Mouse (Mus musculus) left cerebral cortex, adult 8-10 months (tissue): ENCODE measurements at regions not wholly inside any gene's neighbourhood (a gene's known extent, or its start where the extent isn't known, plus 50 kb on each side); places are given as distances from the start of the nearest gene placed in this dataset.
A peak's percentile ranks its signal among the peaks of the same experiment; 100 is the strongest.

Source experiments
- DNase-seq, 2 experiments: peaks; one replicate each; pipeline ENCODE4 v3.0.0; 2022; ENCODE audit warnings: low spot score in 2 of 2

DNA sequence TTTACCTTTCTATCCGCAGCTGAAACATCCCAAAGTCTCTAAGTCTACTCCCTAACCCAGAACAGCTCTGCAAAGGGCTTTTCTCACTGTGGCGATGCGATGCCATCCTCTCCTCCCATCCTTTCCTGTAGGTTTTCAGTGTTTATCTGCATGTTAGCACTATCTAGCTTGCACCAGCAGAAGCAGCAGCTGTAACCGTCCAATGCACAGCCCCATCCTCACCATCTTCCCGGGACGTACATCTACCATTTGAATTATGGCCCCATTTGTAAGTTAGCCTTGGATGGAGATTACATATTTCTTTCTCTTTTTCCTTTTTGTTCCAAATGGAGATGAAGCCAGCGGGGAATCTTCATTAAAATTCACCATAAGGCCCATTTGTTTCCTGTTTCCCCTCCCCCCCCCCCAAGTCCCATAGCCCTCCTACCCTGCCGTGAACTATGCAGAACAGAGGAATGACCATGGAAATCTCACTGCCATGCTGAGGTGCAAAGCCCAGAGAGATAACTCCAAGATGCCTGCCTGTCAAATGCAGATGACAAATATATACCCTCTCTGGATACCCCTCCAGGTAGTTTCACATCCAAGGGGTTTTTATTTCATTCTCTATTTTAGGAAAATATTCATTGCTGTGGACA, 525.5 kb upstream of the Id4 start:
- no peak for DNase-seq

DNA sequence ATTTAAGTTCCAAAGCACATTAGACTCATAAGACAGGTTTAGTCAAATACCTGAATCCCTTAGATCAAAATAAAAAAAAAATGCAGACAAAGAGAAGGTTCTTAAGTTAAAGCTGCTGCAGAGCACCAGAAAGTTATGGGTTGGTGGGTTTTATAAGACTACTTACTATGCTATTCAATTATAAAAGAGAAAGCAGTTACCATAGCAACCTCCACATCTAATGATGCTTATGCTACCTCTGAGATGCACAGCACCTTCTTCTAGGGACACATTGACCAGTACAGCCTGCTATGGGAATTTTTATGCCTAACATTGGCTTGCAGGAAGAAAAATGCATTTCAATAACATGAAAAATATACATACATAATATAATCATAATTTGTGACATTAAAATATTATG, 512.1 kb upstream of the Id4 start:
- no peak for DNase-seq

DNA sequence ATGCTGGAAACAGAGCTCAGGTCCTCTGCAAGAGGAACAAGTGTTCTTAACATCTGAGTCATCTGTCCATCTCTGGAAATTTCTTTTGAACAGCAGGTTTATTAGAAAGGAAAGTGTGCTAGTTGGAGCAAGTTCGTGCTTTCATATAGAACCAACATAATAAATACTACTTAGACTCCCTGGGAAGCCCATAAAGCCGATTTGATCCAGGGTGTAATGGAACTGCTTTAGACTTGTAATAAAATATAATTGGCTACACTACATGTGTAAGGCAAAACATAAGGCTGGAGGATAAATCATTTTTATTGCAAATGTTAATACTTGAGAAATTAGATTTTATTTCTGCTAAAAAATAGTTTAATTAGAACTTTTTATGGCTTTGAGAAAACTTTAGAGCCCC, 510.0 kb upstream of the Id4 start:
- DNase-seq, result no peak

DNA sequence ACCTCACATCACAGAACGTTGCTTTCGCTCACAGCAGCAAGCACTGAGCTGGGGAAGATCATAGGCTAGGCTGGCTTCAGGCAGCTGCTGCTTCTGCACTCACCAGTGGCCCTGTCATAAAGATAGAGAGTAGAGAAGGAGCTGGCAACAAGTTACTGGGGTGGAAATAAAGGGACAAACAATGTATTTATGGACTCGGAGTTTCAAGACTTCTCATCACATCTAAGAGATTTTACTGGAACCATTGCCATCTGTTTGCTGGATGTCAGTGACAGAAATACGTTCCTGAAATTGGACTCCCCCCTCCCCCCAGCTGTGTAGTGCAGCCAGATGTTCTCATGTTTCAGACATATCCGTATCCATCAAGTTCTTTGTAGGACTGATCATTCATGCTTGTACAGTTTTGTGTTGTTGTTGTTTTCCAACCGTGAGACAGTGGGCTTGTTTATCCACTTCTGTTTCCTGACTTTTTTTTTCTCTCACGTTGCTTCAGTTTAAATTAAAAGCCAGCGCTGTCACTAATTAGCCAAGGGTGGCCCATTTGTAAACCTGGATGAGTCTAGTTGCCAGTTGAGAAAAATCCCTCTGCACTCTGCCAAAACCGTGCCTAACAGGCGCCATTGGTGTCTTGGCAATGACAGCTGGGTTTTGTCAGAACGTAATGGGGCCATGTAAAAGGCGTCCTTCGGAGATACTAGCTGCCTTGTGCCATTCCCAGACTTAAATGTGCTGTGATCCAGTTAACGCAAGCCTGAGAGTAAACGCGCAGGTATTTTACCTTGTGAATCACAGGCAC, 496.0 kb upstream of the Id4 start:
- DNase-seq, result no peak

DNA sequence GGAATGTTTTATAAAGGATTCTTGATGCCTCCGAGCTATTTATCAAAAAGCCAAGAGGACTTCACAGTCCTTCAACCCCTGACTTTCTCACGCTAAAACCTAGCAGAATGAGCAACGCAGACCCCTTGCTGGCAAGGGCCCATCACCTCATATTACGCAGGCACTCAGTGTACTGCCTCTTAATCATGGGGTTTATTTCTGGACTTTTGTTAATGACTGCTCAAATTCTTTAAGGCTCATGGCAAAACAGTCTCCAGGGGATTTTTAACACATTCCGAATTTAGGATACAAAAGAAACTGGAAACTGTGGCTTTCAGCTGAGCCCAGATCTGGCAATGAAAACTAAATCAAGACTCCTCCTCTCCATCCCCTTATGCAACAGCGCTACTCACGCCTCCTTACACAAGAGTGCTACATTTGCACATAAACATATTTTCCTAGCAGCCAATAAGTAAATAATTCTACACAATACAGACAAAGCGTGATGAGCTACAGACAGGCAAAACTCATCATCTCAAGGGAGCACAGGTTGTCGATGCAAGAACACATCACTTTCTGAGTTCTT, 492.0 kb upstream of the Id4 start:
- no peak for DNase-seq

DNA sequence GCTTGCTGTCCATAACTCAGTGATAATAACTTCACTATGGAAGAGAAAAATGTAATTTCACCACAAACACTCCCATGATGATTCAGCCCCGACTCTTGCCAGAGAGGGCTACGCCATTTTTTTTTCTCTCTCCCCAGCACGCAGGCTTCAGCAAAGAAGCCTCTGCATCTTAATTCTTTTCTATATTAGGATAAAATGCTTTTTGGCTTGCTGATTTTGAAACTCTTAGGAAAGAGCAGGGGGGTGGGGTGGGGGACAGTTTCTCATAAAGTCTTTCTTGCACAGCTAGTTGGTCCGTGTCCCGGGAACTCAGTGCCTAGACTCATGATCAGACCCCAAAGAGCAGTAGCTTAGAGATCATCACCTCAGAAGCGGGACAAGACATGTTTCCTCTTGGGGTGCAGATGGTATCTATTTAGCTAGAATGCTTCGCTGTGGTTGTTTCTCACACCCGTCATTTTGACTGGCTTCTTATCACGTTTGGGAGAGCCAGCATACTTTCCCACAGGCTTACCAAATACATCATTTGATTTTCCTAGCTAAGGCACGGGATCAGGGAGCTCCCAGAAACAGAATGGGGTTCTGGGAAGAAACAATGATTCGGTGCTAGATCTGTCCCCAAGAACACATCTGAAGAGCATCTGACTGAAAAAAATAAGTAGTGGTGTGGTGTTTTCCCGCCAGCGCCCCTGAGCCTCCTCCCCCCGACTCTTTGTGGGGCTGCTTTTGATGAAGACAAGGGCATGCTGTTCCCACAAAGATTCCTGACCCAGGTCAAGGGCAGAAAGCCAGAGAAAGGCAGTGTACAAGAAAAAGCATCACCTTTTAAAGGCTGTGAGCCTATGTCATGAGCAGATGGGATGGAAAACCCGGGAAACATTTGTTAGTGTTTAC, 483.6 kb upstream of the Id4 start:
- no peak for DNase-seq

DNA sequence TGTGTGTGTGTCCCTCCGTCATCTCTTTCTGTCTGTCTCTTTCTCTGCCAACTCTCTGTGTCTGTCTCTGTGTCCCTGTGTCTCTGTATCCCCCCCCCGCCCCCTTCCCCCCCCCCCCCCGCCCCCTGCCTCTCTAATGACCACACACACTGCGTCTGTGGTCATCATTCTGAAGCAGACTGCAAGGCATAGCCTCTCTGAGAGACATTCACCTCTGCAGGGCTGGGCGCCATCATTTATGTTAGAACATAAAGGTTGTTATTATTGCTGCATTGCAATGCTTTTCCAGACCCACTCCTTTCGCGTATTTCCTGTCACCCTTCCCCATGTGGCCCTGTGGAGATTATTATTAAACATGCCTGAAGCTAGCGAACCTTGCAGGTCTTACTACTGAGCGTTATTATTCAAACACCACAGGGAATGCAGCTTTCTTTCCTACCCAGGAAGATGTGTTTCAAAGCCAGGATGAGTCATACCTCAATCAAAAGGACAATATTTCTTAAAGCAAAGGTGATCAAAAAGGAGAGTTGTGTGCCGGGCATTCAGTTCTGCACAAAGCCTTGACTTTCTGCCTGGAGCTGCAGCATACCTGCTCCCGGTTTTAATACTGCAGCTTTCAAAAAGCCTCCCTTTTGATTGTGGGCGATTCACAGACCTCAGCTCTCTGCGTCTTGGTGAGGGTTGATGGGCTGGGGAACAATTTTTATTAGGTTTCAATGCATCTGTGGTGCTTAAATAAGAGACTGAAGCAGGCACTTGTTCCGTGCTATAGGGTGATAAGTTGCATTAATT, 482.6 kb upstream of the Id4 start:
- DNase-seq, result no peak

DNA sequence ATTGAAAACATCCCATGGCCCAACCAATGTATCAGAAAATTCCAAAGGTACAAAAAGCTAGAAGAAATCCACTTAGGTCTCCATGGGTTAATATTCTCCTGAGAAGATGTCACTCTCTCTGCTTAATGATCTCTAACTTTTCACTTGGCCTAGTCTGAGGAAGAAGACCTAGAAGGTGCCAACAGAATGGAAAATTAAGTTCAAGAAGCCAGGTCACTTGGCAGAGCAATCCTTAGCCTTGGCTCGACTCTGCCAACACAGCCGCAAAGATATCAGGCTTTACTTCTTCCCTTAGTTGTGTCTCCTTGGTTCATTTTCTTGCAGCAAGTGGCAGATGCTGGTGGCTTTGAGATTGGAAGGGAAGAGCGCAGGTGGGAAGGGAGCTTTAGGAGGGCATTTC, 476.6 kb upstream of the Id4 start:
- no peak for DNase-seq

DNA sequence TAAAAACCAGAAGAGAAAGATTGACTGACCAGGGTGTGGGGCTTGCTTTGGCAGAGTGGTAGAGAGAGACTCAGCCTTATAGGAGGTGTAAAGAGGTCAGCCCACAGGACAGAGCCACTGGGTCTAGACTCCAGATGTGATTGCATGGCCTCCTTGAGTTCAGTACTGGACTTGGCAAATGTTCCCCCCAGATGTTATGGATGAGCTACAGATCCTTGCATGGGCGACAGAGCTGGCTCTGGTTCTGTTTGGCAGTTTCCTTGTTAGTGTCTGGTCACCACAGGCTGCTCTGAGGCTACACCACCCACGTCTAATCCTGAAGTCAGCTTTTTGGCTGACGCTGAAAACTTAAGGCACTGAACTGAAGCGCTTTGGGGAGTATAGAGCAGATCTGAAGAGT, 463.2 kb upstream of the Id4 start:
- no peak for DNase-seq

DNA sequence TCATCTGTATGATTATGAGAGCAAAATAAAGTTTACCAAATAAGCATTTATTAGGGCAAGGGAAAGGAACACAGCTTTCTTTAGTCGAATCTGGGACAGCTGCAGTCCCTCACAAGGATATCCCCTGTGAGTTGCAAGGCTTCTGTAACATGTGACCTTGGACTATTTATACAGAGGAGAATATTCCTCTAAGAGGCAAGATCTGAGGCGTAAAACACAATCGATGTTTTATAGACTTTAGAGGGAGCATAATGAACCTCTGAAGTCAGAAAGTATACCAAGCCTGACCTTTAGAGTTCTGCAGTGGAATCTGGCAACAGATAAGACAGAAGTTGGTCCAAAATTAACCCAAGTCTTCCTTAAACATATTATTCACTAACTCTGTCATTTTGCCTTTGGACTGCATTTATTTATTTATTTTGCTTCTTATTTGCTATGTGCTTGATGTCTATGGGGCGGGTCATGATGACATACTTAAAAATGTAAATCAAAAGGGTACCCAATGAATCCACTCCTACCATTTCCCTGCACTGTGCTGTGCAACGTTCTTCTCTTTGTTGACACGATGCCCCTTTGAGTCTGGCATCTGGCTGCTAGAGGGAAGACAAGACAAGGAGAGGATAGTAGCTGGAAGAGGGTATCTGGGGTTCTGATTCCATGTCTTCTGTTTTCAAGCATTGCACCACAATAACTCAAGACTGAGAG, 449.2 kb upstream of the Id4 start:
- DNase-seq, result no peak

DNA sequence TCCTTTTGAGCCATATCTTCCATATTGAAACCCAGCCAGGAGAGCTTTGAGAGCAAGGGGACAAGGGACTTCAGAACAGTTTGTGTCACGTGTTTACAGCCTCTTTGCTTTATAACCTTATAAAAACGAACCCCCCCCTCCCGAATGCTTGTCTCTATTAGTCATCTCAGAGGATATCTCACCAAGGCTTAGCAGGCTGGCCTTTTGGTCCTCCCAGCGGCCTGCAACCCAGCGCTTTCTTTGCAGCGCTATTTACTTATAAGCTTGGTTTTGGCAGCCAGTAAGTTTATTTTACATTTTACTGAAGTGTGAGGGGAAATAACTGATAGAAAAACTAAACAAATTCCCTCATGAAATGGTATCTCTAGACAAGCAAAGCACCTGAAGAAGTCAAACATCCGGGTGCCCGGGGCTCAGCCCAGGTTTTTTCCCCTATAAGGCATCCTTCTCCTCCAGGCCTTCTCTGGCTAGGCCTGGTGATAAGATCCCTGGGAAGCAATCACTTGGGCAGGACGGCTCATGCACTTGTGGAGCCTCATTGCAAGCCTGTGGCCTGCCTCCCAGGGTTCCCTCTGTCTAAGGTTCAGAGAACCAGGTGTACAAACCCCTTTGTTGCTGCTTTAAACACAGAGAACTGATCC, 442.0 kb upstream of the Id4 start:
- DNase-seq, result no peak

DNA sequence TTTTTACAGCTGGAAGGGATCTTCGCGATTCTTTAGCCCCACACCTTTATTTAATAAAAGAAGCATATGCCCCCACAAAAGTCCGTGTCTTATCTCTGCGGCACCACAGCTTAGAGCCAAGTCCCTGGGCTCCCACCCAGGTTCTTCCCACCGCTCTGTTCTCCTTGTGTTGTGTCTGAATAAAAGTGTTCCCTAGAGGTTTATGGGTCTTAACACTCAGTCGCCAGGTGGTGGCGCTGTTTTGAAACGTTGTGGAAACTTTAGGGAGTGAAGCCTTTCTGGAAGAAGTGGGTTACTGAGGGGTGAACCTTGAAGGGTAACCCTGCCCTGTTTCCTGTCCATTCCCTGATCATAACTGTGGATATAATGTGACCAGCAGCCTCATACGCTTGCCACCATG, 424.5 kb upstream of the Id4 start:
- no peak for DNase-seq

DNA sequence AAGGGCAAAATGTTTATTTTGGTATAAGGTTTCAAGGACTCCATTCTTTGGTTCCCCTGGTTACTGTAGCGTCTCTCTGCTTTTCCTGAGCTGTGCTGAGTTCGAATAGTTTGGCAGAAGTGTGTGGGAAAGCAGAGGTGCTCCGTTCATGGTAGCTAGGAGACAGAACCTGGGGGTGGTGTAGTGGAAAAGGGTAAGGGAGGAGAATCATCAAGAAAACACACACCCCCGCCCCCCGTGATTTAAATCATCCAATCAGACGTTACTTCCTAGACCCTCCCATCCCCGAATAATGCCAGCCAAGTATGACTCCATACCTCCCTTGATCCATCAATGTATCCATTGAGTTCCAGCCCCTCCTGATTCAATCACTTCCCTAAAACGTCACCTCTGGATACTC, 418.6 kb upstream of the Id4 start:
- DNase-seq, result peak in 1 of 2 experiments; percentile 36

DNA sequence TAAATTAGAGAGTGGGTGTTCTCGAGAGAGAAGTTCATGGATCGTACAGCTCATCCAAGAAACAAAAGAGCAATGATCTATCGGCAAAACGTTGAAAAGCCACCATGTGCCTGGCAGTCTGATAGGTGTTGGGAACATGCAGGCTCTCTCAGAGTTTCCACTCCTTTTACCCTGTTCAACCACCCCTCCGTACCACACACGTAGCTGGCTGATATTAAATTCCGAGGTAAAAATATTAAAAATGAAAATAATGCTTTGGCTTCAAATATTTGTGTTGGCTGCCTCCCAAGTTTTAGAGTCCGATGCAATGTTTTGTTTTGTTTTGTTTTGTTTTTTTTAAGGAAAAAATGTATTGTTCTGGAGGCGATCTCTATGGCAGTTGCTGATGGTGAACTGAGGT, 418.0 kb upstream of the Id4 start:
- no peak for DNase-seq

DNA sequence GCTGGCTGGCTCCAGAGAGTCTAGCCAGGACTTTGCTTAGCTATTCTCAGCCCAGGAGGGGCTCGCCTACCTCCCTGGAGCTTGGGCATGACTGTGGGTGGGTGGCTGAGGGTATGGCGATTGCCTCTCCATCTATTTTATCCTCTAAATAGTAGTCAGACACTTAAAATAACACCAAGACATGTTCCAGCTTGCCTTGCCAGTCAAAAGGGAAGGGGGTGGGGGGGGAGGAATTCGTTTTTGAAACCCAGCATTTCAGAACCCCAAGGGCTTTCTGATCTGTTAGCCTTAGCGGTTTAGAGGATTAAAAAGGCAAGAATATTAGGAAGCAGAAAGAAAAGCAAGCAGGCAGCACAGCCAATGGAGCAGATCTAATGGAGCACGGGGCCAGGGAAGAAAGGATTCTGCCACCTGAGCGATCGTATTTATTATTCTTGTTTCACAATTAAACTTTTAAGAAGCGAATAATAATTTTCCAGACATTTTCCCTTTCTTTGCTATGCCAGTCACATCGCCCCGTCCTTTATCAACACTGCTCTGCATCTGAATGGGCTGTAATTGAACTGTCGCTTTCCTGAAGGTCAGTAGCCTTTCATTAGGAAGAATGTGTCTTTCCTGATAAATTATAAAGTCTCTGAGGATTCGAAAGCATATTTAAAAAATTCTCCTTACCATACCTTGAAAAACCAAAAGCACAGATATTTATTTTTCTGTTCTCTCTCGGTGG, 417.3 kb upstream of the Id4 start:
- DNase-seq, result peak in 1 of 2 experiments; percentile 18

DNA sequence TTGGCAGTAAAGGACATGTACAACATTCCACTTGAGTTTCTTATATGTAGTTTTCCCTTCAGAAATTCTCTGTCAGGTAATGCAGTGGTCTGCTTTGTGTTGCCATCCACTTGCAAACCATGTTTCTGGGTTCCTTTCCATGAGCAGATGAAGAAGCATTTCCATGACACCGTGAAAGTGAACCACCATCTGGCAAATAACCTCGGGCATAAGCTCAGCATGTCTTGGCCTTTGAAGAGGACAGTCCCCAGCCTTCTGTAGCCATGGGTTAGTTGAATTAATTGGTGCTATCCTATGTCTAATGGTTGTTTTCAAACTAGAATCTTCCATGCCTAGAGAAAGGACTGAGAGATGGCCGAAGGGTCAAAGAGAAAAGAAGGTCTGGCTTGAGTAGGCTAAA, 414.3 kb upstream of the Id4 start:
- DNase-seq, result no peak

DNA sequence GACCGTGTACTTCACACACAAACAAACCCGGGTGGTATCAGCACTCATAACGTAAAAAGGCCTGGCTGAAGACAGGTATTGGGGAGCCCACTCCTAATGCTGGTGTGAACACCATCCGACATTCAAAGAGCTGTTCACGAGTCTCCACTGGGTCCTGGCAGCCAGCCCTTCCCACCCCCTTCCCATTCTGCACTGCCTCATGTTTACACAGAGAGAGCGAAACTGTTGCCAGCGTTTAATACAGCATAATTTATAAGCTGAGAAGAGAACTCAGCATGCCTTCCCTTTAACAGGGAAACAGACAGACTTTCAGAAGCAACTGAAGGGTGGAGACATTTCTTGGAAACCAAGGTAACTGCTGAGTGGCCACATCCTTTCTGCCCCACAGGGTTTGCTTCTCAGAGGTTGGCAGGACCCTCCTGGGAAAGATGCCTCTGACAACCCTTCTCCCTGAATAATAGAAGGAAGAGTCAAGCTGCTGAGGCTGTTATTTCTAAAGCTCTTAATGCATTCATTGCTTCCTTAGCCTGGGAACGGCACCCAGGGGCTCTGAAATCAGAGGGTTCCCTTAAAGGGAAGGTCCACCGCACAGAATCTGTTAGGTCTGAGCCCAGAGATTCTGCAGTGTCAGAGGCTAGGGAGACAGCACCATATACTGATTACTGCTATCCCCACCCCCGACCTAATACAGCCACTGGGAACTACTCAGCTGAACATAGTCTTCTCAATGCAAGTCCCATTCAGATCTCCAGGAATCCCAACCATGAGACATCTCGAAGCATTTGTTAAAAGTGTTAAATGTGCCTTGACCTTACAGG, 412.4 kb upstream of the Id4 start:
- peak in 1 of 2 experiments; percentile 15 for DNase-seq

DNA sequence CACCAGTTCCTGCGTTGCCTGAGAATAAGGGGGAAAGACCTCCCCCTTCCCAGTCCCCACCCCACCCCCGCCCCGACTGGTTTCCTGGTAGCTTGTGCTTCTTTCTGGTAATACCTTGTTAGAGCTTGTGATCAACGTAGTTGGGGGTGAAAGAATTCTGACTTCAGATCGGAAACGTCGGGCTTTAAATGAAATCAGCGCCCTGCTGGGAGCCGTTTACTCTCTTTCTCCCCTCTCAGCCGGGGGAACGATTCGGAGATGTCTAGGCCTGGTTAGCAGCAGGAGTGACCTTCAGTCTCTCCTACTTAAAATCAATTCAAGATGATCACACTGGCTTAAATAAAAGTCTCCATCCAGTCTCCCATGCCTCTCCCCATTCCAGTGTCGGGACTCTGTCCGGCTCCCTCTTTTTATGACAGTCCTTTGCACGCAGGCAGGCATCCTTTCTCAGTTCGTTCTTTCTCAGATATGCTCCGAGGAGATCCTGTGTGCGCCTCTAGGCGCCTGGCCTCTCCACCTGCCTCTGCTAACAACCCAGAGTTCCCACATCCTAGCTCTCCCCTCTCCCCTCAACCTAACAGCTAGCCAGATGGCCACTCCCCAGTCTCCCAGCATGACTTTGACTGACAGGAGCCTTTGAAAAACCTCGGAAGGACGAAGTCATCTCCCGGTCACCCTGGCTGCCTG, 405.5 kb upstream of the Id4 start:
- DNase-seq, result no peak
